Mouse (Mus musculus) heart, adult 11 months (tissue): ENCODE data around the gene Thoc3.
"Not testable (repeated sequence)": the region's sequence is repeated elsewhere in the genome, so short reads cannot be mapped to it uniquely, and the experiment has no call there.

Experiments used
- DNase-seq: peaks from one replicate; pipeline ENCODE4 v3.0.0; 2022

Gene Thoc3

GRCm38 (mm10) chr13:54468098-54469011 lies at the start of gene Thoc3:
TSS of gene Thoc3 (minus strand) at chr13:54468849.
- DNase-seq = peak; percentile 99

GRCm38 (mm10) chr13:54505920-54506319 lies 37.3 kb upstream of the Thoc3 start:
- no peak for DNase-seq

GRCm38 (mm10) chr13:54504611-54505260 lies 36.1 kb upstream of the Thoc3 start:
- no peak for DNase-seq

- DNase-seq = peak; percentile 98
Measured at GRCm38 (mm10) chr13:54503604-54504521, 35.2 kb upstream of the Thoc3 start, which contains the start of gene Simc1. TSS of gene Simc1 (plus strand) at chr13:54503779.

GRCm38 (mm10) chr13:54503278-54503603 lies 34.6 kb upstream of the Thoc3 start:
- DNase-seq = no peak

- DNase-seq = no peak
Measured at GRCm38 (mm10) chr13:54501957-54502690, 33.5 kb upstream of the Thoc3 start.

GRCm38 (mm10) chr13:54501352-54501751 lies 32.7 kb upstream of the Thoc3 start:
- DNase-seq = no peak

- not testable (repeated sequence) for DNase-seq
Measured at GRCm38 (mm10) chr13:54499551-54499950, 30.9 kb upstream of the Thoc3 start.

GRCm38 (mm10) chr13:54491381-54491780 lies 22.7 kb upstream of the Thoc3 start:
- peak; percentile 76 for DNase-seq

- peak; percentile 23 for DNase-seq
Measured at GRCm38 (mm10) chr13:54490411-54490810, 21.8 kb upstream of the Thoc3 start.

GRCm38 (mm10) chr13:54481498-54481897 lies 12.8 kb upstream of the Thoc3 start:
- DNase-seq = no peak

- DNase-seq = no peak
Measured at GRCm38 (mm10) chr13:54479286-54479685, 10.6 kb upstream of the Thoc3 start.

- no peak for DNase-seq
Measured at GRCm38 (mm10) chr13:54475702-54476101, 7.1 kb upstream of the Thoc3 start.

GRCm38 (mm10) chr13:54474996-54475395 lies 6.3 kb upstream of the Thoc3 start:
- DNase-seq = no peak

- no peak for DNase-seq
Measured at GRCm38 (mm10) chr13:54471967-54472366, 3.3 kb upstream of the Thoc3 start.

GRCm38 (mm10) chr13:54469012-54469354 lies 334 bp upstream of the Thoc3 start:
- DNase-seq = no peak

- no peak for DNase-seq
Measured at GRCm38 (mm10) chr13:54459282-54459681, 9.4 kb downstream of the Thoc3 start.

GRCm38 (mm10) chr13:54457062-54457461 lies 11.6 kb downstream of the Thoc3 start:
- no peak for DNase-seq

GRCm38 (mm10) chr13:54447496-54448224 lies 21.0 kb downstream of the Thoc3 start:
- DNase-seq = no peak

- DNase-seq = peak; percentile 93
Measured at GRCm38 (mm10) chr13:54446686-54447495, 21.8 kb downstream of the Thoc3 start.

- no peak for DNase-seq
Measured at GRCm38 (mm10) chr13:54443693-54444092, 25.0 kb downstream of the Thoc3 start.
